Mouse (Mus musculus) midbrain, embryonic 15.5 days (tissue): ENCODE data around the gene Dip2a. TPM values are rescaled to one million over a fixed set of nuclear protein-coding genes. Genes with fewer than 3 reads are reported as not detected.

Experiments
- ATAC-seq: fragments of 200-750 bp; cut with Nextera tagmentation; replicated peaks from 2 replicates; pipeline ENCODE4 v1.8.0; 2017; ENCODE audit warnings: moderate TSS enrichment
- H3K27ac ChIP-seq: fragments of 300-500 bp; sonication (generic); 2 replicates; pipeline ENCODE4 v1.5.1; 2015; ENCODE audit warnings: mild to moderate bottlenecking, inconsistent platforms
- H3K27me3 ChIP-seq: fragments of 300-500 bp; sonication (generic); replicated peaks from 2 replicates; pipeline ENCODE4 v1.6.1; 2015; ENCODE audit warnings: inconsistent platforms
- H3K36me3 ChIP-seq: fragments of 300-500 bp; sonication (generic); replicated peaks from 2 replicates; pipeline ENCODE4 v1.6.1; 2015; ENCODE audit warnings: inconsistent platforms
- H3K4me1 ChIP-seq: fragments of 300-500 bp; sonication (generic); 2 replicates; pipeline ENCODE4 v1.6.1; 2015; ENCODE audit warnings: inconsistent platforms
- H3K4me2 ChIP-seq: fragments of 300-500 bp; sonication (generic); 2 replicates; pipeline ENCODE4 v1.6.1; 2015; ENCODE audit warnings: inconsistent platforms, mild to moderate bottlenecking, moderate library complexity
- H3K4me3 ChIP-seq: fragments of 300-500 bp; sonication (generic); 2 replicates; pipeline ENCODE4 v1.5.1; 2015; ENCODE audit warnings: mild to moderate bottlenecking, inconsistent platforms
- H3K9ac ChIP-seq: fragments of 300-500 bp; sonication (generic); 2 replicates; pipeline ENCODE4 v1.6.1; 2015; ENCODE audit warnings: mild to moderate bottlenecking, inconsistent platforms
- H3K9me3 ChIP-seq: fragments of 300-500 bp; sonication (generic); 2 replicates; pipeline ENCODE4 v1.6.1; 2016; ENCODE audit warnings: inconsistent platforms
- WGBS: fragments of 180-500 bp; shearing (Covaris S2); methylation state at CpG from one replicate; pipeline ENCODE4 v1.1.7; 2015; ENCODE audit warnings: mixed read lengths; 5-methylcytosine and 5-hydroxymethylcytosine counted together
- polyA plus RNA-seq: library from polyadenylated mRNA; unstranded; fragments of >200 nt; fragmentation: Nextera tagmentation; extraction: Ambion mirVana; gene quantifications from 2 replicates; pipeline ENCODE4 v1.2.1, GENCODE M21; 2015

The Dip2a gene
- polyA plus RNA-seq, result 19.3 and 20.1 TPM in 2 replicates

DNA sequence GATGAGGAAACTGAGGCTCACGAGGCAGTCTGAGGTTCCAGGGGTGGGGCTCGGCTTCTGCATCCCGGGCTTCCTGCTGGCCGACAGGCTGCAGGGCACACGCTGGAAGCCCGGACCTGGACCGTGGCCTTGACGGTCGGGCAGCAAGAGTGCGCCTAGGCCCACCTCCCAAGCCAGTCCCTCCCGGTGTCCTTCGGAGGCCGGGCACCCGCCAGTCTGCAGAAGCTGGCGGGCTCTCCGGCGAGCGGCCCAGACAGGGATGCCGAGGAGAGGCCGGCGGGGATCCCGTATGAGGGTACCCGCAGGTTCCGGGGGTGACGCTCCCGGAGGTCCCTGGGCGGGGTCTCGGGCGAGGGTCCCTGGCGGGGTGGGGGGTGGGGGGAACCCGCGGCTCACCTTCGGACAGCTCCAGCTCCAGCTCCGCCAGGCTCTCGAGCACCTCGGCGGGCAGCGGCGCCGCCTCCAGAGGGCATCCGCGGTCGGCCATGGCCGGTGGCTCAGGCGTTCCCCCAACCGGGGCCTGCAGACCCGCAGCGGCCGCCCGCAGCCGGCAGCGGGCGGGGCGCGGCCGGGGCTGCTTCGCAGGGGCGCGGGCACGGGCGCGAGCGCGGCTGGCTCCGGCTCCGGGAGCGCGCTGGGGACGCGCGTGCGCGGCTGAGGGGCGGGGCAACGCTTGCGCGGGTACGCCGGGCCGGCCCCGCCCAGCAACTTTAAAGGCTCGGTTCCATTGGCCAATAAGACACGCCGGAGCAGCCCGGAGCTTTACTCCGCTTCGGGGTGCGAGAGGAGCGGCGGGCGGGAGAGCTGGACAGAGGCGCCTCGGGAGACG is at the start of gene Dip2a:
Gene Dip2a (minus strand): TSS at position 581 of the 829 bp plus-strand sequence.
- Histone ChIP-seq H3K36me3 (no peaks in the 10 kb centered on the region), H3K9me3 (no peaks in the 10 kb centered on the region), H3K27me3 (no peaks in the 10 kb centered on the region), H3K4me1 (peaks cover 24% of the 10 kb centered on the region), H3K4me2 (peak within 1 kb of the TSS; percentile 85), H3K9ac (peak within 1 kb of the TSS; percentile 94), H3K27ac (peak within 1 kb of the TSS; percentile 90), H3K4me3 (peak within 1 kb of the TSS; percentile 77)
- ATAC-seq, result peak; percentile 94
- WGBS, result under 1% methylated on average over 91 of the region's 94 CpGs

GRCm38 (mm10) chr10:76392596-76392995 is 47.5 kb upstream of the Dip2a start:
- H3K36me3 ChIP-seq, result peaks cover 19% of the 10 kb centered on the region
- 95% methylated on average over 12 of the region's 12 CpGs for WGBS
- H3K9me3 ChIP-seq, result no peaks in the 10 kb centered on the region
- H3K4me1 ChIP-seq, result no peaks in the 10 kb centered on the region
- no peak overlapping the region for H3K9ac ChIP-seq
- no peak for ATAC-seq
- H3K4me3 ChIP-seq, result no peak overlapping the region
- no peaks in the 10 kb centered on the region for H3K27me3 ChIP-seq
- no peak overlapping the region for H3K4me2 ChIP-seq
- no peak overlapping the region for H3K27ac ChIP-seq

- Histone ChIP-seq H3K9ac (no peak overlapping the region), H3K4me1 (no peaks in the 10 kb centered on the region), H3K27me3 (no peaks in the 10 kb centered on the region), H3K27ac (no peak overlapping the region), H3K4me2 (no peak overlapping the region), H3K36me3 (peaks cover 22% of the 10 kb centered on the region), H3K4me3 (no peak overlapping the region), H3K9me3 (no peaks in the 10 kb centered on the region)
- 88% methylated on average over 9 of the region's 9 CpGs for WGBS
- ATAC-seq, result no peak
Measured at GRCm38 (mm10) chr10:76391786-76392185, 46.7 kb upstream of the Dip2a start.

- peaks cover 22% of the 10 kb centered on the region for H3K36me3 ChIP-seq
- H3K9me3 ChIP-seq, result no peaks in the 10 kb centered on the region
- no peaks in the 10 kb centered on the region for H3K27me3 ChIP-seq
- no peak overlapping the region for H3K9ac ChIP-seq
- H3K4me3 ChIP-seq, result no peak overlapping the region
- H3K4me1 ChIP-seq, result no peaks in the 10 kb centered on the region
- no peak overlapping the region for H3K4me2 ChIP-seq
- no peak overlapping the region for H3K27ac ChIP-seq
- ATAC-seq, result no peak
- 94% methylated on average over 9 of the region's 9 CpGs for WGBS
Measured at GRCm38 (mm10) chr10:76391166-76391565, 46.1 kb upstream of the Dip2a start.

DNA sequence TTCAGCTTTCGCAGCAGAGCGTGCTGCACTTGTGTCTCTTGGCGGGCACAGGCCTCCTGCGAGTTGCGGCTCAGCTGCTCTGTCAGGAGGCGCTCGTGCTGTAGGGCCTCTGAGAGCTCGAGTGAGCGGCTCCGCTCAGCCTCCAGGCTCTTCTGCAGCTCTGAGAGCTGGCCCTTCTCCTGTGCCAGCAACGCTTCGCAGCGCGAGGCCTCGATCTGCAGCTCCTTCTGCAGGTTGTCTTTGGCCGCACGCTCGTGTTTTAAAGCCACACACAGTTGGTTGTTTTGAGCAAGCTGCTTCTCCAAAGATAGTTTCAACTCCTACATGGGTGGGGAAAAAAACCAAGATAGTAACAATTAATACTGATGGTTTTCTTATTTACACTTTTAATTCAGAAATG is 29.9 kb upstream of the Dip2a start:
- Histone ChIP-seq H3K4me3 (no peak overlapping the region), H3K9ac (no peak overlapping the region), H3K4me2 (no peak overlapping the region), H3K27me3 (no peaks in the 10 kb centered on the region), H3K4me1 (no peaks in the 10 kb centered on the region), H3K27ac (no peak overlapping the region), H3K9me3 (no peaks in the 10 kb centered on the region), H3K36me3 (peaks cover 29% of the 10 kb centered on the region)
- ATAC-seq, result no peak
- WGBS, result 93% methylated on average over 18 of the region's 18 CpGs

- Histone ChIP-seq H3K4me1 (no peaks in the 10 kb centered on the region), H3K9ac (no peak overlapping the region), H3K4me2 (no peak overlapping the region), H3K27ac (no peak overlapping the region), H3K9me3 (no peaks in the 10 kb centered on the region), H3K4me3 (no peak overlapping the region), H3K36me3 (peaks cover 36% of the 10 kb centered on the region), H3K27me3 (no peaks in the 10 kb centered on the region)
- 77% methylated on average over 3 of the region's 3 CpGs for WGBS
- no peak for ATAC-seq
Measured at GRCm38 (mm10) chr10:76371736-76372135, 26.6 kb upstream of the Dip2a start.

- ATAC-seq, result no peak
- no peak overlapping the region for H3K4me2 ChIP-seq
- no peaks in the 10 kb centered on the region for H3K9me3 ChIP-seq
- H3K27ac ChIP-seq, result no peak overlapping the region
- 93% methylated on average over 13 of the region's 13 CpGs for WGBS
- H3K9ac ChIP-seq, result no peak overlapping the region
- H3K36me3 ChIP-seq, result peaks cover 21% of the 10 kb centered on the region; the same call in 1 of the 2 replicates
- no peaks in the 10 kb centered on the region for H3K4me1 ChIP-seq
- no peak overlapping the region for H3K4me3 ChIP-seq
- no peaks in the 10 kb centered on the region for H3K27me3 ChIP-seq
Measured at GRCm38 (mm10) chr10:76368766-76369165, 23.7 kb upstream of the Dip2a start.

DNA sequence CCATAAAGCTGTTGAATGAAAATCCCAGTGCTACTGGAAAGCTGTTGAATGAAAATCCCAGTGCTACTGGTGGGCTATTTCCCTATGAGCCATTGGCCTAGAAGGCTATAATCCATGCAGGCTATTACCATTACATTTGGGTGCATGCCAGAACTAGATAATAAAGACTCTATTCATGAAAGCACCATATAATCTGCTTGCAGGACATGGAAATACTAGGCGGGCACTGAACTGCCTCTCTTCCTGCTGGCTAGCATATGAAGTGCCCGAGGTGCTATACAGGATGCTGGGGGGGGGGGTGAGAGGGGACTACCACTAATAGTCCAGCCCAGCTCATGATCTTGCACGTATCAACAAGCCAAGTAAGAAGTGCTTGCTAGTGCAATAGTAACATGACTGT is 18.1 kb upstream of the Dip2a start:
- Histone ChIP-seq H3K9me3 (no peaks in the 10 kb centered on the region), H3K4me2 (no peak overlapping the region), H3K4me3 (no peak overlapping the region), H3K9ac (no peak overlapping the region), H3K36me3 (peaks cover 7% of the 10 kb centered on the region; the same call in 1 of the 2 replicates), H3K27ac (no peak overlapping the region), H3K4me1 (no peaks in the 10 kb centered on the region), H3K27me3 (no peaks in the 10 kb centered on the region)
- no peak for ATAC-seq
- WGBS, result 37% methylated on average over 3 of the region's 3 CpGs

- 81% methylated on average over 5 of the region's 5 CpGs for WGBS
- H3K36me3 ChIP-seq, result peaks cover 9% of the 10 kb centered on the region; the same call in 1 of the 2 replicates
- H3K27me3 ChIP-seq, result no peaks in the 10 kb centered on the region
- ATAC-seq, result no peak
- no peak overlapping the region for H3K4me2 ChIP-seq
- no peaks in the 10 kb centered on the region for H3K4me1 ChIP-seq
- no peaks in the 10 kb centered on the region for H3K9me3 ChIP-seq
- H3K27ac ChIP-seq, result no peak overlapping the region
- no peak overlapping the region for H3K9ac ChIP-seq
- H3K4me3 ChIP-seq, result no peak overlapping the region
Measured at GRCm38 (mm10) chr10:76358468-76358867, 13.4 kb upstream of the Dip2a start.

DNA sequence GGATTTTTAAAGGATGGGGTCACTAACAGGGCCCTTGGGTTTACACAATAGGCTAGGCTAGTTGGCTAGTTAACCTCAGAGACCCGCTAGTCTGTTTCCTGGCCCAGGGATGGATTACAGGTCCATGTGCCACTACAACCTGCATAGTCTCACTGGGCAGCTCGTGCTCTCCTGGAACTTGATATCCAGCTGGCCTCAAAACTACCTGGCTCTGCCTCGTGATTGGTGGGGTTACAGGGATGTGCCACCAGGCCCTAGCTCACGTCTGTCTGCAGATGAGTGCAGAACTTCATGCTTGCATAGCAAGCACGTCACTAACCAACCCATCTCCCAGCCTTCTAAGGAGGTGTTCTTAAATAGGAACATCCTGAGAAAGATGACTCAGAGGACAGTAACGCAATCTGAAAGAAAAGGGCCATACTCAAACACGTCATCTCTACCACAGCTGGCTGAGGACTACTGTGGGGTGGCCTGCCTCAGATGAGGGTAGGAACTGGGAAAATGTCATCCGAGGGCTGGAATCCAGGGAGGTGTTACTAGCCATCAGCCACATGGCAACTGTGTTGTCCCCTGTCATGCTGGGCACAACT is 12.3 kb upstream of the Dip2a start:
- H3K9ac ChIP-seq, result no peak overlapping the region
- H3K27me3 ChIP-seq, result no peaks in the 10 kb centered on the region
- 94% methylated on average over 8 of the region's 8 CpGs for WGBS
- H3K9me3 ChIP-seq, result no peaks in the 10 kb centered on the region
- ATAC-seq, result no peak
- H3K4me2 ChIP-seq, result no peak overlapping the region
- peaks cover 16% of the 10 kb centered on the region; the same call in 1 of the 2 replicates for H3K36me3 ChIP-seq
- no peak overlapping the region for H3K4me3 ChIP-seq
- no peak overlapping the region for H3K27ac ChIP-seq
- no peaks in the 10 kb centered on the region for H3K4me1 ChIP-seq

DNA sequence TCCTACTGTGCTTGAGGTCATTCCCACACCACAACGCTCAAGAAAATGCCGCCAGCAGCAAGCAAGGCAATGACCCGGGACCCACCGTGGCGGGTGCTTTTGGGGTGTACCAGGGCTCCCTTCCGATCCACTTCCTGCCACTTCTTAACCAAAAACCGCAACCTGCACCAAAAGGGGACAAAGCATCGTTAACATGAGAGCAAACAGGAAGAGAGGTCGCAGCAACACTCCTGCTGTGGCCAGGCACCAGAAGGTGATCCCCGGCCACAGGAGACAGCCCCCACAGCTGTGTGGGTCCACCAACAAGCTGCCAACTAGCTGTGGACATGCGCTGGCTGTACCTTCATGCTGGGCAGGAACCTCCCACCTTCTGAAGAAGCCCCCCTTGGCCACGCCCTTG is 9.9 kb upstream of the Dip2a start:
- Histone ChIP-seq H3K4me3 (no peak overlapping the region), H3K36me3 (peaks cover 17% of the 10 kb centered on the region; the same call in 1 of the 2 replicates), H3K4me2 (no peak overlapping the region), H3K9me3 (no peaks in the 10 kb centered on the region), H3K27me3 (no peaks in the 10 kb centered on the region), H3K4me1 (no peaks in the 10 kb centered on the region), H3K27ac (no peak overlapping the region), H3K9ac (no peak overlapping the region)
- no peak for ATAC-seq
- 93% methylated on average over 12 of the region's 12 CpGs for WGBS

GRCm38 (mm10) chr10:76353986-76354385 is 8.9 kb upstream of the Dip2a start:
- Histone ChIP-seq H3K9me3 (no peaks in the 10 kb centered on the region), H3K36me3 (peaks cover 17% of the 10 kb centered on the region; the same call in 1 of the 2 replicates), H3K4me2 (no peak overlapping the region), H3K4me3 (no peak overlapping the region), H3K4me1 (no peaks in the 10 kb centered on the region), H3K9ac (no peak overlapping the region), H3K27me3 (no peaks in the 10 kb centered on the region), H3K27ac (no peak overlapping the region)
- no peak for ATAC-seq
- WGBS, result 97% methylated on average over 12 of the region's 12 CpGs
